Mouse (Mus musculus): ENCODE results near the gene Zwint. TPM values are rescaled to one million over a fixed set of nuclear protein-coding genes. Genes with fewer than 3 reads are reported as not detected.

Zwint gene
- total and polyA plus RNA-seq, 2 experiments: 47.7 to 60.8 TPM

DNA sequence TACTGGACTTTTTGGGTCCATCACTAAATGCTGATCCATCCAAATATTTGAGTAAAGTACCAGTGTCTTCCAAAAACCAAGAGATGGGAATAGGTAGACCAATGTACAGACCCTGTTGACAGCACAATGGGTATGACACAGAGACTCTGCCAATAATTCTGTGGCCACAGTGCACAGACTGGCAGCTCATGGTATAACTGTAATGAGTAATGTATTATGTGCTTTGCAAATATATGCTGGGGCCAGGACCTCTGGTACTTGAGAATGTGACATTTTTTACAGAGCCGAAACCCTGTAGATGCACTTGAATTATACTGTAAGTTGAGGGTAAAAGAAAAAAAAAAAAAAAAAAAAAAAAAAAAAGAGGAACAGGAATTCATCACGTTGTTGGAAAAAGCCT is 59.1 kb downstream of the Zwint start:
- no peak overlapping the region for H3K27ac ChIP-seq (replicated peaks; ENCODE audit: insufficient read depth, low read depth, low read length)
- TF ChIP-seq CTCF (IDR thresholded peaks at IDR 0.05; ENCODE audit: low read depth, low read length): no peak
- TF ChIP-seq POLR2A (IDR thresholded peaks at IDR 0.05; ENCODE audit: extremely low read depth, insufficient read depth, low read length): no peak
- 57% methylated on average over 2 of the region's 2 CpGs for WGBS

More for the DNA sequence above, 59.1 kb downstream of the Zwint start:
- Histone ChIP-seq H3K79me2 (ENCODE audit: control insufficient read depth, insufficient read depth, low read length) (no peaks in the 10 kb centered on the region), H3K4me1 (ENCODE audit: control insufficient read depth, insufficient read depth, low read length) (no peaks in the 10 kb centered on the region), H3K27me3 (ENCODE audit: control insufficient read depth, insufficient read depth, low read length) (no peaks in the 10 kb centered on the region), H3K36me3 (ENCODE audit: control insufficient read depth, insufficient read depth, low read length) (no peaks in the 10 kb centered on the region), H3K4me3 (ENCODE audit: insufficient read depth, low read depth, low read length) (no peak overlapping the region), H3K9ac (ENCODE audit: low read depth, low read length) (no peak overlapping the region)
- no peak for DNase-seq (ENCODE audit: extremely low read depth, low read depth, low spot score)
